Mouse (Mus musculus) intestine, postnatal 0 days (tissue): ENCODE data around the gene Pde1a. TPM values are rescaled to one million over a fixed set of nuclear protein-coding genes. Genes with fewer than 3 reads are reported as not detected.

Experiments used
- ATAC-seq: fragments of 200-750 bp; cut with Nextera tagmentation; 2 replicates; pipeline ENCODE4 v1.8.0; 2017; ENCODE audit warnings: mild to moderate bottlenecking, moderate TSS enrichment, moderate library complexity
- H3K27ac ChIP-seq: fragments of 300-500 bp; sonication (generic); 2 replicates; pipeline ENCODE4 v1.5.1; 2014; ENCODE audit warnings: mild to moderate bottlenecking, low read depth, low read length, moderate library complexity
- H3K27me3 ChIP-seq: fragments of 300-500 bp; sonication (generic); replicated peaks from 2 replicates; pipeline ENCODE4 v1.6.1; 2014; ENCODE audit warnings: low read length, mixed read lengths; ENCODE audit not compliant: control insufficient read depth, insufficient read depth
- H3K36me3 ChIP-seq: fragments of 300-500 bp; sonication (generic); 2 replicates; pipeline ENCODE4 v1.6.1; 2014; ENCODE audit warnings: mild to moderate bottlenecking, moderate library complexity; ENCODE audit not compliant: control insufficient read depth, insufficient read depth
- H3K4me1 ChIP-seq: fragments of 300-500 bp; sonication (generic); replicated peaks from 2 replicates; pipeline ENCODE4 v1.6.1; 2014; ENCODE audit warnings: antibody characterized with exemption, low read length, mixed read lengths; ENCODE audit not compliant: control insufficient read depth, insufficient read depth
- H3K4me2 ChIP-seq: fragments of 300-500 bp; sonication (generic); replicated peaks from 2 replicates; pipeline ENCODE4 v1.6.1; 2014; ENCODE audit warnings: low read depth, mild to moderate bottlenecking, moderate library complexity
- H3K4me3 ChIP-seq: fragments of 300-500 bp; sonication (generic); 2 replicates; pipeline ENCODE4 v1.5.1; 2014; ENCODE audit warnings: low read depth, low read length
- H3K9ac ChIP-seq: fragments of 300-500 bp; sonication (generic); 2 replicates; pipeline ENCODE4 v1.6.1; 2014; ENCODE audit warnings: mild to moderate bottlenecking, low read depth, low read length
- H3K9me3 ChIP-seq: fragments of 300-500 bp; sonication (generic); 2 replicates; pipeline ENCODE4 v1.6.1; 2016; ENCODE audit warnings: mixed run types; ENCODE audit not compliant: control insufficient read depth
- CTCF ChIP-seq: sonication (generic); IDR thresholded peaks from 2 replicates; pipeline ENCODE4 v1.5.1; 2016; ENCODE audit warnings: low read depth, mild to moderate bottlenecking, control low read depth, antibody characterized with exemption, moderate library complexity
- WGBS: fragments of 180-500 bp; shearing (Covaris S2); extraction: QIAGEN DNeasy Blood & Tissue Kit; methylation state at CpG from one replicate; pipeline ENCODE4 v1.1.7; 2014; 5-methylcytosine and 5-hydroxymethylcytosine counted together
- polyA plus RNA-seq: library from polyadenylated mRNA; unstranded; fragments of >200 nt; fragmentation: Nextera tagmentation; extraction: Ambion mirVana; gene quantifications from 2 replicates; pipeline ENCODE4 v1.2.1, GENCODE M21; 2015

Pde1a gene
- polyA plus RNA-seq, 1 experiment from 2014 or later, result 14.5 TPM

- H3K36me3 ChIP-seq, result no peaks in the 10 kb centered on the region
- no peak overlapping the region for H3K4me2 ChIP-seq
- H3K4me1 ChIP-seq, result no peaks in the 10 kb centered on the region
- no peak overlapping the region for H3K27ac ChIP-seq
- no peaks in the 10 kb centered on the region for H3K9me3 ChIP-seq
- H3K9ac ChIP-seq, result no peak overlapping the region
- TF ChIP-seq CTCF, result no peak
- no peak for ATAC-seq
- no peaks in the 10 kb centered on the region for H3K27me3 ChIP-seq
- 74% methylated on average over 2 of the region's 2 CpGs for WGBS
- no peak overlapping the region for H3K4me3 ChIP-seq
Observed at GRCm38 (mm10) chr2:80029051-80029450, 100.2 kb downstream of the Pde1a start.

GRCm38 (mm10) chr2:80026053-80026452 is 103.2 kb downstream of the Pde1a start:
- no peak for TF ChIP-seq CTCF

GRCm38 (mm10) chr2:80025597-80025996 is 103.7 kb downstream of the Pde1a start:
- 75% methylated on average over 1 of the region's 1 CpGs for WGBS
- no peak for ATAC-seq
- Histone ChIP-seq H3K9me3 (no peaks in the 10 kb centered on the region), H3K4me3 (no peak overlapping the region), H3K4me2 (no peak overlapping the region), H3K27me3 (no peaks in the 10 kb centered on the region), H3K27ac (no peak overlapping the region), H3K36me3 (no peaks in the 10 kb centered on the region), H3K4me1 (no peaks in the 10 kb centered on the region), H3K9ac (no peak overlapping the region)
- TF ChIP-seq CTCF, result no peak

More at GRCm38 (mm10) chr2:80026053-80026452, 103.2 kb downstream of the Pde1a start:
- H3K9ac ChIP-seq, result no peak overlapping the region
- no peaks in the 10 kb centered on the region for H3K36me3 ChIP-seq
- H3K27ac ChIP-seq, result no peak overlapping the region
- no peak for ATAC-seq
- WGBS, result 94% methylated on average over 1 of the region's 1 CpGs
- H3K27me3 ChIP-seq, result no peaks in the 10 kb centered on the region
- no peaks in the 10 kb centered on the region for H3K4me1 ChIP-seq
- H3K4me2 ChIP-seq, result no peak overlapping the region
- H3K9me3 ChIP-seq, result no peaks in the 10 kb centered on the region
- H3K4me3 ChIP-seq, result no peak overlapping the region

- ATAC-seq, result no peak
- Histone ChIP-seq H3K36me3 (no peaks in the 10 kb centered on the region), H3K4me3 (no peak overlapping the region), H3K9ac (no peak overlapping the region), H3K4me1 (no peaks in the 10 kb centered on the region), H3K27ac (no peak overlapping the region), H3K9me3 (no peaks in the 10 kb centered on the region), H3K27me3 (no peaks in the 10 kb centered on the region), H3K4me2 (no peak overlapping the region)
- 41% methylated on average over 1 of the region's 1 CpGs for WGBS
- no peak for TF ChIP-seq CTCF
Observed at GRCm38 (mm10) chr2:80025038-80025437, 104.2 kb downstream of the Pde1a start.

GRCm38 (mm10) chr2:80014161-80014560 is 115.1 kb downstream of the Pde1a start:
- Histone ChIP-seq H3K4me2 (no peak overlapping the region), H3K27ac (no peak overlapping the region), H3K27me3 (no peaks in the 10 kb centered on the region), H3K4me1 (no peaks in the 10 kb centered on the region), H3K36me3 (no peaks in the 10 kb centered on the region), H3K9ac (no peak overlapping the region), H3K4me3 (no peak overlapping the region), H3K9me3 (no peaks in the 10 kb centered on the region)
- no peak for TF ChIP-seq CTCF
- 63% methylated on average over 3 of the region's 3 CpGs for WGBS
- ATAC-seq, result no peak

GRCm38 (mm10) chr2:80013060-80013459 is 116.2 kb downstream of the Pde1a start:
- WGBS, result 53% methylated on average over 4 of the region's 4 CpGs
- TF ChIP-seq CTCF, result no peak

GRCm38 (mm10) chr2:79999168-79999567 is 130.1 kb downstream of the Pde1a start:
- no peak for TF ChIP-seq CTCF
- ATAC-seq, result no peak
- 69% methylated on average over 3 of the region's 3 CpGs for WGBS
- H3K27ac ChIP-seq, result no peak overlapping the region
- H3K4me3 ChIP-seq, result no peak overlapping the region
- H3K27me3 ChIP-seq, result no peaks in the 10 kb centered on the region
- no peaks in the 10 kb centered on the region for H3K9me3 ChIP-seq
- H3K36me3 ChIP-seq, result no peaks in the 10 kb centered on the region
- no peaks in the 10 kb centered on the region for H3K4me1 ChIP-seq
- H3K9ac ChIP-seq, result no peak overlapping the region
- no peak overlapping the region for H3K4me2 ChIP-seq

More at GRCm38 (mm10) chr2:80013060-80013459, 116.2 kb downstream of the Pde1a start:
- no peak overlapping the region for H3K9ac ChIP-seq
- H3K9me3 ChIP-seq, result no peaks in the 10 kb centered on the region
- no peak overlapping the region for H3K27ac ChIP-seq
- no peak overlapping the region for H3K4me3 ChIP-seq
- H3K4me1 ChIP-seq, result no peaks in the 10 kb centered on the region
- no peak overlapping the region for H3K4me2 ChIP-seq
- no peaks in the 10 kb centered on the region for H3K36me3 ChIP-seq
- no peaks in the 10 kb centered on the region for H3K27me3 ChIP-seq
- ATAC-seq, result no peak
